Mouse (Mus musculus) testis, adult 2 months (tissue): Measurements from ENCODE around the gene Manbal.

Experiments
- CTCF ChIP-seq: fragments of 200-500 bp; IDR thresholded peaks from 2 replicates; pipeline ENCODE4 v1.5.1; 2012; ENCODE audit warnings: low read depth, mild to moderate bottlenecking, inconsistent platforms, low read length, moderate library complexity; ENCODE audit not compliant: control insufficient read depth, insufficient read depth, insufficient replicate concordance
- POLR2A ChIP-seq: fragments of 200-500 bp; IDR thresholded peaks from 2 replicates; pipeline ENCODE4 v1.6.1; 2012; ENCODE audit warnings: low read depth, mild to moderate bottlenecking, inconsistent platforms, low read length, moderate library complexity; ENCODE audit not compliant: control insufficient read depth

DNA sequence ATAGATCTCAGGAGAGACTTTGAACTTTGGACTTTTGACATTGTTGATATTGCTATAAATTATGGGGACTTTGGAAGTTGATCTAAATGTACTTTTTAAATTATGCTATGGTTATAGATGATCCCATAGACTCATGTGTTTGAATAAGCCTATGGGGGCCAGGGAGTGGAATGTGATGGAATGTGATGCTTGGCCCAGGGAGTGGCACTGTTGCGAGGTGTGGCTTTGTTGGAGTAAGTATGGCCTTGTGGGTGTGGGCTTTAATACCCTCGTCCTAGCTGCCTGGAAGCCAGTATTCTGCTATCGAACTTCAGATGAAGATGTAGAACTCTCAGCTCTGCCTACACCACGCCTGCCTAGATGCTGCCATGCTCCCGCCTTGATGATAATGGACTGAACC, 7.4 kb upstream of the Manbal start:
- TF ChIP-seq CTCF (no peak), POLR2A (no peak)
